19 mouse cellular contexts compared by ENCODE assay signal in the genomic region with DNA sequence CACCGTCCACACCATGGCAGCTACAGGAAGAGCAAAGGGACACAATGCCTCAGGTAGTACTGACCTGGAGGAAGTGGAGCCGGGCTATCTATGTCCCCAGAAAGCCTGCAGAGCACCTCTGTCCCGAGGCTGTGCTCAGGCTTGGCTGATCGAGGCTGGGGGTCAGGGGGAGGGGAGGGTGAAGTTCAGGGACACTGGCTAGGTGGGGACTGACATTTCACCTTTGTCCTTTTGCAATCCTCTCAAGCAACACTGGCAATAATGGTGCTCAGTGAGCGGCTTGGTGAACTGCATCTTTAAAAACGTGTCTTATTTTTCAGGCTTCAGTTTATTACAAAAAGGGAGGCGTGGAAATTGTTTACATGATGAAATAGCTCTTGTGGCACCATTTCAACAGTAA.
"Had no signal": no experiment of that assay in that cellular context is flagged by ENCODE, and none has a peak within 500 bp of the region (broad histone marks: within the 10 kb centered on the region; RNA-seq: fewer than 3 reads in every experiment).

No protein-coding gene starts in this region.

- H3K4me2 ChIP-seq: heart, embryonic 12.5 days; hindbrain, embryonic 12.5 days; hindbrain, embryonic 14.5 days; intestine, embryonic 15.5 days; limb, embryonic 12.5 days had no signal

- H3K9me3 ChIP-seq: intestine, embryonic 15.5 days; limb, embryonic 10.5 days had no signal

- ATAC-seq: hindbrain, embryonic 16.5 days; inflammation-experienced regulatory T-cells, adult 6 months; intestine, embryonic 15.5 days; intestine, postnatal 0 days had no signal

- H3K4me3 ChIP-seq: gastrocnemius, adult 2 months; heart, adult 2 months; heart, embryonic 12.5 days; hindbrain, embryonic 10.5 days; hindbrain, embryonic 12.5 days; intestine, embryonic 15.5 days; layer of hippocampus, adult 2 months; left cerebral cortex, adult 2 months; limb, embryonic 10.5 days; limb, embryonic 12.5 days had no signal

- H3K27me3 ChIP-seq: heart, embryonic 12.5 days; hindbrain, embryonic 12.5 days; intestine, embryonic 15.5 days; limb, embryonic 12.5 days had no signal

- H3K9ac ChIP-seq: heart, embryonic 12.5 days; hindbrain, embryonic 12.5 days; hindbrain, embryonic 14.5 days; intestine, embryonic 15.5 days; limb, embryonic 12.5 days had no signal

- H3K36me3 ChIP-seq: hindbrain, embryonic 10.5 days; hindbrain, embryonic 12.5 days; intestine, embryonic 15.5 days; limb, embryonic 10.5 days; limb, embryonic 12.5 days had no signal

- DNase-seq: gastrocnemius, adult 2 months; gastrocnemius, postnatal 10 days; gastrocnemius, postnatal 25 days; heart, adult 11 months; heart, postnatal 10 days; kidney, adult 8-10 months had no signal

- H3K27ac ChIP-seq: gastrocnemius, adult 2 months; heart, adult 2 months; hindbrain, embryonic 10.5 days; hindbrain, embryonic 12.5 days; hindbrain, embryonic 14.5 days; intestine, embryonic 15.5 days; layer of hippocampus, adult 2 months; left cerebral cortex, adult 2 months; limb, embryonic 10.5 days; limb, embryonic 12.5 days had no signal
